Mouse (Mus musculus) CH12.LX (cell line): ENCODE results near the gene Sgo2a. TPM values are rescaled to one million over a fixed set of nuclear protein-coding genes. Genes with fewer than 3 reads are reported as not detected.
A peak's percentile ranks its signal among the peaks of the same experiment; 100 is the strongest.

ENCODE experiments used
- DNase-seq: peaks from one replicate; pipeline ENCODE4 v3.0.0-alpha.2; 2013; ENCODE audit errors: extremely low read depth
- H3K27ac ChIP-seq: 2 replicates; pipeline ENCODE4 v1.5.1; 2012; ENCODE audit warnings: low read depth, mild to moderate bottlenecking, control low read depth, moderate library complexity; ENCODE audit not compliant: insufficient read depth
- H3K27me3 ChIP-seq: replicated peaks from 2 replicates; pipeline ENCODE3; 2012; ENCODE audit warnings: inconsistent platforms
- H3K36me3 ChIP-seq, 2 experiments: replicated peaks in 1 of 2; 2 replicates each; pipeline versions ENCODE3 to v1.6.1; 2012; ENCODE audit warnings: inconsistent platforms in 1 of 2, low read length in 1 of 2, mild to moderate bottlenecking in 1 of 2, mixed read lengths in 1 of 2, moderate library complexity in 1 of 2; ENCODE audit not compliant: control insufficient read depth in 1 of 2, insufficient read depth in 1 of 2
- H3K4me1 ChIP-seq, 2 experiments: 2 replicates each; pipeline ENCODE4 v1.6.1; 2012; ENCODE audit warnings: inconsistent platforms in 1 of 2, moderate library complexity in 1 of 2; ENCODE audit not compliant: insufficient read depth in 2 of 2, control insufficient read depth in 1 of 2
- H3K4me2 ChIP-seq: 2 replicates; pipeline ENCODE4 v1.6.1; 2012; ENCODE audit warnings: low read depth, mild to moderate bottlenecking, control low read depth; ENCODE audit not compliant: poor library complexity, insufficient read depth, severe bottlenecking
- H3K4me3 ChIP-seq, 3 experiments: fragments of 150-350 bp in 1 of 3; sonication (generic) in 1 of 3; replicated peaks in 1 of 3; 2 replicates each; pipeline versions ENCODE3 to v1.5.1; 2011 to 2012; ENCODE audit warnings: low read depth in 2 of 3, low read length in 2 of 3, mild to moderate bottlenecking in 2 of 3, moderate library complexity in 2 of 3, control low read depth in 1 of 3, improper control_type of control experiment in 1 of 3, inconsistent platforms in 1 of 3, mixed read lengths in 1 of 3; ENCODE audit not compliant: poor library complexity in 1 of 3
- H3K79me2 ChIP-seq: replicated peaks from 2 replicates; pipeline ENCODE4 v1.6.1; 2012; ENCODE audit warnings: mild to moderate bottlenecking, moderate library complexity; ENCODE audit not compliant: control insufficient read depth, poor library complexity, insufficient read depth, severe bottlenecking; ENCODE audit errors: extremely low read depth
- H3K9ac ChIP-seq: 2 replicates; pipeline ENCODE4 v1.6.1; 2012; ENCODE audit warnings: low read depth, mild to moderate bottlenecking, control low read depth, moderate library complexity; ENCODE audit not compliant: insufficient read depth
- H3K9me3 ChIP-seq: replicated peaks from 2 replicates; pipeline ENCODE3; 2012; ENCODE audit warnings: low read length, inconsistent platforms, mixed read lengths
- CHD2 ChIP-seq: IDR thresholded peaks from 2 replicates; pipeline ENCODE4 v1.6.1; 2011; ENCODE audit warnings: low read length, improper control_type of control experiment
- CTCF ChIP-seq, 2 experiments: IDR thresholded peaks in 1 of 2; conservative IDR thresholded peaks in 1 of 2; 2 replicates each; pipeline ENCODE4 v1.5.1; 2011 to 2012; ENCODE audit warnings: low read depth in 2 of 2, low read length in 2 of 2, improper control_type of control experiment in 1 of 2, inconsistent platforms in 1 of 2, mild to moderate bottlenecking in 1 of 2, moderate library complexity in 1 of 2
- HCFC1 ChIP-seq: IDR thresholded peaks from 2 replicates; pipeline ENCODE4 v1.6.1; 2012; ENCODE audit warnings: low read depth, mild to moderate bottlenecking, inconsistent platforms, low read length, improper control_type of control experiment
- JUN ChIP-seq: IDR thresholded peaks from 2 replicates; pipeline ENCODE4 v1.6.1; 2011; ENCODE audit warnings: low read depth, mild to moderate bottlenecking, low read length, improper control_type of control experiment, moderate library complexity; ENCODE audit not compliant: insufficient read depth
- JUND ChIP-seq: conservative IDR thresholded peaks from 2 replicates; pipeline ENCODE4 v1.6.1; 2011; ENCODE audit warnings: low read depth, low read length, improper control_type of control experiment
- MAFK ChIP-seq: IDR thresholded peaks from 2 replicates; pipeline ENCODE4 v1.6.1; 2011; ENCODE audit warnings: low read length, improper control_type of control experiment; ENCODE audit not compliant: insufficient replicate concordance
- MYC ChIP-seq: IDR thresholded peaks from 2 replicates; pipeline ENCODE4 v1.6.1; 2011; ENCODE audit warnings: low read depth, mild to moderate bottlenecking, improper control_type of control experiment, low read length
- NELFE ChIP-seq: IDR thresholded peaks from 2 replicates; pipeline ENCODE4 v1.6.1; 2011; ENCODE audit warnings: low read depth, low read length, improper control_type of control experiment
- NRF1 ChIP-seq: IDR thresholded peaks from 2 replicates; pipeline ENCODE4 v1.6.1; 2014; ENCODE audit warnings: low read depth, mild to moderate bottlenecking, inconsistent platforms, low read length, improper control_type of control experiment, moderate library complexity
- POLR2A ChIP-seq: IDR thresholded peaks from 2 replicates; pipeline ENCODE4 v1.6.1; 2011; ENCODE audit warnings: low read depth, mild to moderate bottlenecking, improper control_type of control experiment, low read length
- POLR2AphosphoS2 ChIP-seq: IDR thresholded peaks from 2 replicates; pipeline ENCODE4 v1.6.1; 2011; ENCODE audit warnings: low read depth, low read length, improper control_type of control experiment
- RCOR1 ChIP-seq: conservative IDR thresholded peaks from 2 replicates; pipeline ENCODE4 v1.6.1; 2012; ENCODE audit warnings: low read depth, mild to moderate bottlenecking, inconsistent platforms, low read length, improper control_type of control experiment
- SIN3A ChIP-seq: IDR thresholded peaks from 2 replicates; pipeline ENCODE4 v1.6.1; 2012; ENCODE audit warnings: low read length, improper control_type of control experiment, inconsistent platforms
- SMC3 ChIP-seq: IDR thresholded peaks from 2 replicates; pipeline ENCODE4 v1.6.1; 2011; ENCODE audit warnings: low read depth, low read length, improper control_type of control experiment
- TBP ChIP-seq: conservative IDR thresholded peaks from 2 replicates; pipeline ENCODE4 v1.6.1; 2011; ENCODE audit warnings: low read depth, low read length, improper control_type of control experiment
- TCF12 ChIP-seq: IDR thresholded peaks from 2 replicates; pipeline ENCODE4 v1.6.1; 2014; ENCODE audit warnings: low read depth, mild to moderate bottlenecking, inconsistent platforms, low read length, improper control_type of control experiment
- UBTF ChIP-seq: IDR thresholded peaks from 2 replicates; pipeline ENCODE4 v1.6.1; 2012; ENCODE audit warnings: low read depth, mild to moderate bottlenecking, inconsistent platforms, low read length, improper control_type of control experiment, moderate library complexity
- USF1 ChIP-seq: IDR thresholded peaks from 2 replicates; pipeline ENCODE4 v1.6.1; 2014; ENCODE audit warnings: low read depth, mild to moderate bottlenecking, inconsistent platforms, low read length, improper control_type of control experiment
- USF2 ChIP-seq: conservative IDR thresholded peaks from 2 replicates; pipeline ENCODE4 v1.6.1; 2011; ENCODE audit warnings: low read depth, low read length, improper control_type of control experiment
- ZKSCAN1 ChIP-seq: IDR thresholded peaks from 2 replicates; pipeline ENCODE4 v1.6.1; 2012; ENCODE audit warnings: low read depth, inconsistent platforms, low read length, improper control_type of control experiment, borderline replicate concordance
- dilution Hi-C: fragments of 300-500 bp; cut with MboI; formaldehyde crosslinking; loops from 2 replicates; pipeline ENCODE4 v1.14.3; 2020; ENCODE audit warnings: low sequenced_read_pairs; ENCODE audit not compliant: extremely low pct_unique_long_range_greater_than_20kb, extremely low pct_ligation_motif_present
- in situ Hi-C: fragments of 300-500 bp; cut with MboI; formaldehyde crosslinking; loops from 3 replicates; pipeline ENCODE4 v1.14.3; 2019; ENCODE audit warnings: low sequenced_read_pairs, low pct_ligation_motif_present, low pct_unique_long_range_greater_than_20kb, mixed read lengths
- polyA plus RNA-seq: library from polyadenylated mRNA; unstranded; fragments of >175 nt; gene quantifications from 2 replicates; pipeline ENCODE4 v1.2.1, GENCODE M21; 2012; ENCODE audit warnings: low read depth; ENCODE audit not compliant: insufficient read length
- total RNA-seq, 2 experiments: library from RNA; depleted of rRNA; stranded (reverse); fragments of 300-350 nt in 1 of 2; fragments of >200 nt in 1 of 2; gene quantifications; 2 replicates each; pipeline ENCODE4 v1.2.3; 2012 to 2014

The Sgo2a gene
- total and polyA plus RNA-seq, 3 experiments = 14.4 to 24.2 (median 15.1) TPM

GRCm38 (mm10) chr1:58065151-58065550 is 69.4 kb downstream of the Sgo2a start:
- DNase-seq = peak; percentile 8
- dilution Hi-C loops (no loop called here), in situ Hi-C loops (no loop called here)
- TF ChIP-seq SMC3 (no peak), JUN (no peak), USF1 (no peak), NELFE (no peak), NRF1 (no peak), ZKSCAN1 (no peak), SIN3A (no peak), RCOR1 (no peak), USF2 (no peak), TBP (no peak), HCFC1 (no peak)
- peaks cover 3 to 8% of the 10 kb centered on the region in 2 experiments; a peak in 3 of 4 replicates for H3K4me1 ChIP-seq
- H3K27me3 ChIP-seq = no peaks in the 10 kb centered on the region
- no peak overlapping the region for H3K4me3 ChIP-seq
- peak overlapping the region; percentile 6; the same call in 1 of the 2 replicates for H3K9ac ChIP-seq
- no peak overlapping the region for H3K27ac ChIP-seq
- H3K79me2 ChIP-seq = no peaks in the 10 kb centered on the region
- peak overlapping the region; percentile 57 for H3K4me2 ChIP-seq
- no peaks in the 10 kb centered on the region for H3K9me3 ChIP-seq
- H3K36me3 ChIP-seq = no peaks in the 10 kb centered on the region

- H3K9ac ChIP-seq = peak overlapping the region; percentile 6; the same call in 1 of the 2 replicates
- peak overlapping the region; percentile 46 for H3K4me2 ChIP-seq
- no peak for TF ChIP-seq RCOR1
- no peak for TF ChIP-seq POLR2A
- no peak for TF ChIP-seq UBTF
- no peak for TF ChIP-seq MAFK
- no peak for TF ChIP-seq JUND
- no peak for TF ChIP-seq MYC
- no peak for TF ChIP-seq CTCF (conservative IDR thresholded peaks at IDR 0.05 in 1 of 2, IDR thresholded peaks at IDR 0.05 in 1 of 2; ENCODE audit: low read depth in 2 of 2, low read length in 2 of 2)
- TF ChIP-seq CHD2 = no peak
- TF ChIP-seq POLR2AphosphoS2 = no peak
- TF ChIP-seq TCF12 = no peak
- TF ChIP-seq SIN3A = no peak
- H3K4me1 ChIP-seq = peaks cover 3 to 8% of the 10 kb centered on the region in 2 experiments; a peak in 3 of 4 replicates
- H3K36me3 ChIP-seq = no peaks in the 10 kb centered on the region
- no peaks in the 10 kb centered on the region for H3K27me3 ChIP-seq
- H3K79me2 ChIP-seq = no peaks in the 10 kb centered on the region
- DNase-seq = no peak
- dilution Hi-C loops = no loop called here
- H3K9me3 ChIP-seq = no peaks in the 10 kb centered on the region
- H3K27ac ChIP-seq = no peak overlapping the region
- in situ Hi-C loops = no loop called here
- H3K4me3 ChIP-seq = no peak overlapping the region
These were observed 69.8 kb downstream of the Sgo2a start for GRCm38 (mm10) chr1:58065606-58066005.
